Mouse (Mus musculus): ENCODE data around the gene Ddx6. TPM values are rescaled to one million over a fixed set of nuclear protein-coding genes. Genes with fewer than 3 reads are reported as not detected.
A peak's percentile ranks its signal among the peaks of the same experiment; 100 is the strongest.
"Not testable (repeated sequence)": the region's sequence is repeated elsewhere in the genome, so short reads cannot be mapped to it uniquely, and the experiment has no call there.

The Ddx6 gene
- polyA plus RNA-seq, 1 experiment from 2014 or later: 11.9 TPM

GRCm38 (mm10) chr9:44576046-44576445, 28.6 kb upstream of the Ddx6 start:
- H3K4me3 ChIP-seq (ENCODE audit: low read depth, low read length); H3K27me3 ChIP-seq (ENCODE audit: control insufficient read depth, insufficient read depth, low read length); H3K4me1 ChIP-seq (ENCODE audit: control insufficient read depth, insufficient read depth, low read length); H3K9me3 ChIP-seq (ENCODE audit: control insufficient read depth, low read length); H3K9ac ChIP-seq (ENCODE audit: low read length); H3K36me3 ChIP-seq (ENCODE audit: control insufficient read depth, insufficient read depth, low read length); H3K4me2 ChIP-seq; ATAC-seq (ENCODE audit: low FRiP score); DNase-seq (ENCODE audit: low spot score, missing footprints); H3K27ac ChIP-seq (ENCODE audit: low read depth, low read length): not testable (repeated sequence)
- WGBS: 94% methylated on average over 7 of the region's 7 CpGs

GRCm38 (mm10) chr9:44579392-44579791, 25.3 kb upstream of the Ddx6 start:
- Histone ChIP-seq H3K9ac (ENCODE audit: low read length) (no peak overlapping the region), H3K4me1 (ENCODE audit: control insufficient read depth, insufficient read depth, low read length) (no peaks in the 10 kb centered on the region), H3K27ac (ENCODE audit: low read depth, low read length) (no peak overlapping the region), H3K27me3 (ENCODE audit: control insufficient read depth, insufficient read depth, low read length) (no peaks in the 10 kb centered on the region), H3K36me3 (ENCODE audit: control insufficient read depth, insufficient read depth, low read length) (no peaks in the 10 kb centered on the region), H3K9me3 (ENCODE audit: control insufficient read depth, low read length) (no peaks in the 10 kb centered on the region; the same call in 1 of the 2 replicates), H3K4me2 (no peak overlapping the region), H3K4me3 (ENCODE audit: low read depth, low read length) (no peak overlapping the region)
- 47% methylated on average over 6 of the region's 6 CpGs for WGBS
- no peak for DNase-seq (ENCODE audit: low spot score, missing footprints)
- no peak for ATAC-seq (ENCODE audit: low FRiP score)

GRCm38 (mm10) chr9:44580085-44580484, 24.6 kb upstream of the Ddx6 start:
- no peak overlapping the region for H3K4me2 ChIP-seq
- 90% methylated on average over 5 of the region's 5 CpGs for WGBS
- no peak overlapping the region for H3K4me3 ChIP-seq (ENCODE audit: low read depth, low read length)
- no peak for DNase-seq (ENCODE audit: low spot score, missing footprints)
- H3K27me3 ChIP-seq (ENCODE audit: control insufficient read depth, insufficient read depth, low read length): no peaks in the 10 kb centered on the region
- H3K9me3 ChIP-seq (ENCODE audit: control insufficient read depth, low read length): no peaks in the 10 kb centered on the region; the same call in 1 of the 2 replicates
- H3K4me1 ChIP-seq (ENCODE audit: control insufficient read depth, insufficient read depth, low read length): no peaks in the 10 kb centered on the region
- no peaks in the 10 kb centered on the region for H3K36me3 ChIP-seq (ENCODE audit: control insufficient read depth, insufficient read depth, low read length)
- H3K27ac ChIP-seq (ENCODE audit: low read depth, low read length): no peak overlapping the region
- no peak for ATAC-seq (ENCODE audit: low FRiP score)
- no peak overlapping the region for H3K9ac ChIP-seq (ENCODE audit: low read length)

GRCm38 (mm10) chr9:44581423-44581822, 23.3 kb upstream of the Ddx6 start:
- H3K9me3 ChIP-seq (ENCODE audit: control insufficient read depth, low read length): no peaks in the 10 kb centered on the region; the same call in 1 of the 2 replicates
- H3K4me2 ChIP-seq: no peak overlapping the region
- H3K4me3 ChIP-seq (ENCODE audit: low read depth, low read length): no peak overlapping the region
- DNase-seq (ENCODE audit: low spot score, missing footprints) (no peak), ATAC-seq (ENCODE audit: low FRiP score) (no peak)
- no peak overlapping the region for H3K27ac ChIP-seq (ENCODE audit: low read depth, low read length)
- H3K9ac ChIP-seq (ENCODE audit: low read length): no peak overlapping the region
- WGBS: 67% methylated on average over 3 of the region's 3 CpGs
- no peaks in the 10 kb centered on the region for H3K36me3 ChIP-seq (ENCODE audit: control insufficient read depth, insufficient read depth, low read length)
- H3K27me3 ChIP-seq (ENCODE audit: control insufficient read depth, insufficient read depth, low read length): no peaks in the 10 kb centered on the region
- H3K4me1 ChIP-seq (ENCODE audit: control insufficient read depth, insufficient read depth, low read length): no peaks in the 10 kb centered on the region

GRCm38 (mm10) chr9:44582390-44582789, 22.3 kb upstream of the Ddx6 start:
- Histone ChIP-seq H3K4me3 (ENCODE audit: low read depth, low read length) (no peak overlapping the region), H3K27ac (ENCODE audit: low read depth, low read length) (no peak overlapping the region), H3K4me2 (no peak overlapping the region), H3K9me3 (ENCODE audit: control insufficient read depth, low read length) (no peaks in the 10 kb centered on the region; the same call in 1 of the 2 replicates), H3K27me3 (ENCODE audit: control insufficient read depth, insufficient read depth, low read length) (no peaks in the 10 kb centered on the region), H3K36me3 (ENCODE audit: control insufficient read depth, insufficient read depth, low read length) (no peaks in the 10 kb centered on the region), H3K9ac (ENCODE audit: low read length) (no peak overlapping the region), H3K4me1 (ENCODE audit: control insufficient read depth, insufficient read depth, low read length) (no peaks in the 10 kb centered on the region)
- ATAC-seq (ENCODE audit: low FRiP score): no peak
- DNase-seq (ENCODE audit: low spot score, missing footprints): no peak
- WGBS: 89% methylated on average over 16 of the region's 16 CpGs

- ATAC-seq (ENCODE audit: low FRiP score): no peak
- H3K4me1 ChIP-seq (ENCODE audit: control insufficient read depth, insufficient read depth, low read length): no peaks in the 10 kb centered on the region
- no peak overlapping the region for H3K4me3 ChIP-seq (ENCODE audit: low read depth, low read length)
- H3K9ac ChIP-seq (ENCODE audit: low read length): no peak overlapping the region
- WGBS: 75% methylated on average over 8 of the region's 8 CpGs
- no peak overlapping the region for H3K4me2 ChIP-seq
- no peak overlapping the region for H3K27ac ChIP-seq (ENCODE audit: low read depth, low read length)
- H3K9me3 ChIP-seq (ENCODE audit: control insufficient read depth, low read length): no peaks in the 10 kb centered on the region; the same call in 1 of the 2 replicates
- H3K36me3 ChIP-seq (ENCODE audit: control insufficient read depth, insufficient read depth, low read length): no peaks in the 10 kb centered on the region
- DNase-seq (ENCODE audit: low spot score, missing footprints): peak; percentile 17
- H3K27me3 ChIP-seq (ENCODE audit: control insufficient read depth, insufficient read depth, low read length): no peaks in the 10 kb centered on the region
Observed at GRCm38 (mm10) chr9:44586640-44587261, 17.9 kb upstream of the Ddx6 start.

GRCm38 (mm10) chr9:44587262-44588160, 17.2 kb upstream of the Ddx6 start:
- no peak overlapping the region for H3K9ac ChIP-seq (ENCODE audit: low read length)
- no peaks in the 10 kb centered on the region; the same call in 1 of the 2 replicates for H3K9me3 ChIP-seq (ENCODE audit: control insufficient read depth, low read length)
- H3K36me3 ChIP-seq (ENCODE audit: control insufficient read depth, insufficient read depth, low read length): no peaks in the 10 kb centered on the region
- no peaks in the 10 kb centered on the region for H3K27me3 ChIP-seq (ENCODE audit: control insufficient read depth, insufficient read depth, low read length)
- H3K27ac ChIP-seq (ENCODE audit: low read depth, low read length): no peak overlapping the region
- 84% methylated on average over 9 of the region's 9 CpGs for WGBS
- no peaks in the 10 kb centered on the region for H3K4me1 ChIP-seq (ENCODE audit: control insufficient read depth, insufficient read depth, low read length)
- DNase-seq (ENCODE audit: low spot score, missing footprints): peak; percentile 53
- no peak overlapping the region for H3K4me3 ChIP-seq (ENCODE audit: low read depth, low read length)
- ATAC-seq (ENCODE audit: low FRiP score): no peak
- no peak overlapping the region for H3K4me2 ChIP-seq

- no peaks in the 10 kb centered on the region; the same call in 1 of the 2 replicates for H3K9me3 ChIP-seq (ENCODE audit: control insufficient read depth, low read length)
- H3K4me2 ChIP-seq: no peak overlapping the region
- no peaks in the 10 kb centered on the region for H3K4me1 ChIP-seq (ENCODE audit: control insufficient read depth, insufficient read depth, low read length)
- no peak overlapping the region for H3K27ac ChIP-seq (ENCODE audit: low read depth, low read length)
- ATAC-seq (ENCODE audit: low FRiP score) (no peak), DNase-seq (ENCODE audit: low spot score, missing footprints) (peak; percentile 60)
- no peak overlapping the region for H3K4me3 ChIP-seq (ENCODE audit: low read depth, low read length)
- no peak overlapping the region for H3K9ac ChIP-seq (ENCODE audit: low read length)
- H3K36me3 ChIP-seq (ENCODE audit: control insufficient read depth, insufficient read depth, low read length): no peaks in the 10 kb centered on the region
- WGBS: 83% methylated on average over 9 of the region's 9 CpGs
- no peaks in the 10 kb centered on the region for H3K27me3 ChIP-seq (ENCODE audit: control insufficient read depth, insufficient read depth, low read length)
Observed at GRCm38 (mm10) chr9:44588605-44589004, 16.1 kb upstream of the Ddx6 start.

- Histone ChIP-seq H3K9ac (ENCODE audit: low read length) (no peak overlapping the region), H3K27me3 (ENCODE audit: control insufficient read depth, insufficient read depth, low read length) (no peaks in the 10 kb centered on the region), H3K27ac (ENCODE audit: low read depth, low read length) (no peak overlapping the region), H3K9me3 (ENCODE audit: control insufficient read depth, low read length) (no peaks in the 10 kb centered on the region; the same call in 1 of the 2 replicates), H3K4me3 (ENCODE audit: low read depth, low read length) (no peak overlapping the region), H3K4me2 (no peak overlapping the region), H3K4me1 (ENCODE audit: control insufficient read depth, insufficient read depth, low read length) (no peaks in the 10 kb centered on the region), H3K36me3 (ENCODE audit: control insufficient read depth, insufficient read depth, low read length) (no peaks in the 10 kb centered on the region)
- DNase-seq (ENCODE audit: low spot score, missing footprints): no peak
- no peak for ATAC-seq (ENCODE audit: low FRiP score)
Observed at GRCm38 (mm10) chr9:44589095-44589494, 15.6 kb upstream of the Ddx6 start.
